Mouse (Mus musculus): ENCODE data around the gene Pik3c2a. TPM values are rescaled to one million over a fixed set of nuclear protein-coding genes. Genes with fewer than 3 reads are reported as not detected.

Gene Pik3c2a
- polyA plus RNA-seq, 1 experiment from 2014 or later: 16.4 TPM

DNA sequence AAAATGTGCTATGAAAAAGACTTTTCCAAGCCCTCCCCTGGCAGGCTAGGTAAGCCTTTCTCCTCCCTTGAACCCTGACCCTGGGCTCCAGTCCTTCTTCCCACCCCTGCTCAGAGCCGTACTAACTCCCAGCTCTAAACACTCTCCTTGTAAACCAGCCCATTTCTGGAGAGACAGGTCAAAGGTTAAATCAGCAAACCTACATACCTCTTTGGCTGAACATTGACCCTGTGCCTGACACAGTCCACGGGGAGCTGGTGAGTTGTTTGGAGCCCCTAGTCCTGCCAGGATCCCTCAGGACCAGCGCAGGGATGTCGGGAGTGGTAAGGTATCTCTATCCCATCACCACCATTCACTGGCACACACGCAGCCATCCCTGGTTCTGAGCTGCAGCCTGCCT is 150.9 kb downstream of the Pik3c2a start:
- Histone ChIP-seq H3K9ac (replicated peaks) (no peak overlapping the region), H3K4me1 (no peaks in the 10 kb centered on the region), H3K36me3 (no peaks in the 10 kb centered on the region), H3K27me3 (replicated peaks) (no peaks in the 10 kb centered on the region), H3K4me3 (replicated peaks) (no peak overlapping the region), H3K4me2 (no peak overlapping the region), H3K9me3 (replicated peaks) (no peaks in the 10 kb centered on the region), H3K27ac (replicated peaks) (no peak overlapping the region)
- no peak for ATAC-seq (ENCODE audit: low FRiP score)
- WGBS: 61% methylated on average over 5 of the region's 5 CpGs

DNA sequence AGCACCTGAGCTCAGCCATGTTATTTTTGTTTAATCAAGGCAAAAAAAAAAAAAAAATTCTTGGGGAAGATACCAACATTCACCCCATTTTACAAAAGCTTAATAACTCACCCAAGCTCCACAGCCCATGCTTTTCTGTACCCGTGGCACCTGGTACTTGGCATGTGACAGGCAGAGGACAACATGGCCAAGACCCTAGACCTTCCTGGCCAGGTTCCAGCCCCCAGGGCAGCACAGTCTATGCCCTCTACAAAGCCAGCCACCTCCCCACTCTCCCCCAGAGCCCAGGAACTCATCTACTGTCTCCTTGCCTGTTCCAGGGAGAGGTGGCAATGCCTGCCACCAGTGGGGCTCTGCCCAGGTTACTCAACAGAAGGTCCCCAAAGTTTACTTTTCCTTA is 152.7 kb downstream of the Pik3c2a start:
- no peak for ATAC-seq (ENCODE audit: low FRiP score)

DNA sequence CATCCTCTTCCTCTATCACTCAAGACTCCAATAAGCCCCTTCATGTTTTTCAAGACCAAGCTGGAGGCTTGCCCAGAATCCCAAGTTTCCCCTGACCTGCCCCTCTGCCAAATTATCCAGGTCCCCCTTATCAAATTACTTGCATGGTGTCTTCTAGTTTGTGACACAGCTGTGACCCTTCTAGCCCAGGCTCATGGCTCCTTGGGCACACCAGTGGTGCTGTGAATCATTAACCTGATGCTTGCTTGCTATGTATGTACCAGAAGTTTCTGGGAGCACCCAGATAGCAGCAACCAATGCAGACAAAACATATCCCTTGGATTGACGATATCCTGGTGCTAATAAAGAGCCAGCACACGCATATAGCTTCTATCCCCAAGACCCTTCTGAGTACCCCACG is 154.3 kb downstream of the Pik3c2a start:
- Histone ChIP-seq H3K4me1 (no peaks in the 10 kb centered on the region), H3K9ac (replicated peaks) (no peak overlapping the region), H3K27ac (replicated peaks) (no peak overlapping the region), H3K27me3 (replicated peaks) (no peaks in the 10 kb centered on the region), H3K4me2 (no peak overlapping the region), H3K36me3 (no peaks in the 10 kb centered on the region), H3K9me3 (replicated peaks) (no peaks in the 10 kb centered on the region), H3K4me3 (replicated peaks) (no peak overlapping the region)
- ATAC-seq (ENCODE audit: low FRiP score): no peak
- 81% methylated on average over 3 of the region's 3 CpGs for WGBS

More for the DNA sequence above, 152.7 kb downstream of the Pik3c2a start:
- Histone ChIP-seq H3K36me3 (no peaks in the 10 kb centered on the region), H3K9ac (replicated peaks) (no peak overlapping the region), H3K9me3 (replicated peaks) (no peaks in the 10 kb centered on the region), H3K4me2 (no peak overlapping the region), H3K27me3 (replicated peaks) (no peaks in the 10 kb centered on the region), H3K27ac (replicated peaks) (no peak overlapping the region), H3K4me3 (replicated peaks) (no peak overlapping the region), H3K4me1 (no peaks in the 10 kb centered on the region)
- 73% methylated on average over 1 of the region's 1 CpGs for WGBS

DNA sequence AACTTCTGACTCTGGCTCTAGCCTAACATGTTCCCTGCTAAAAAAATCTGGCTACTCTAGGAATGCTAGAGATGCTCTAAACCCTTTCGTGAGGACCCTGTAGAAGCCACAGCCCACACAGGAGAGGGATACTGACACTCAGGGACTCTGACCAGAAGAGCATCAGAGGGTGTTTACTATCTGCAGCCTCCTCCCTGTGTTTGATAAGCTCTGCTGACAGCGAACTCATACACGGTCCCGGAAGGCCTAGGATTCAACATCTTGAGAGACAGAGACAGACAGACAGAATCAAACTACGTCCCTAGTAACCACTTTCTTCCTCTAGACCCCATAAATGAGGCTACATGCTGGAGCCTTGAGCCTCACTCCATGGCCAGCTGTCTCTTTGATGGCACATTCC is 155.3 kb downstream of the Pik3c2a start:
- Histone ChIP-seq H3K36me3 (no peaks in the 10 kb centered on the region), H3K4me2 (no peak overlapping the region), H3K4me1 (peaks cover 6% of the 10 kb centered on the region; the same call in 1 of the 2 replicates), H3K4me3 (replicated peaks) (no peak overlapping the region), H3K9ac (replicated peaks) (no peak overlapping the region), H3K9me3 (replicated peaks) (no peaks in the 10 kb centered on the region), H3K27ac (replicated peaks) (no peak overlapping the region), H3K27me3 (replicated peaks) (no peaks in the 10 kb centered on the region)
- no peak for ATAC-seq (ENCODE audit: low FRiP score)
- WGBS: 84% methylated on average over 5 of the region's 5 CpGs

Other genes with a start within 250 kb of the Pik3c2a start
- gene Plekha7, start 135.1 kb downstream of the Pik3c2a start, polyA plus RNA-seq (2015; fragmentation: Nextera tagmentation; extraction: Ambion mirVana): 5.4 and 12.8 TPM in 2 replicates
- 511 and 555 TPM in 2 replicates for gene Rps13, start 109.3 kb downstream of the Pik3c2a start, polyA plus RNA-seq (2015; fragmentation: Nextera tagmentation; extraction: Ambion mirVana)
- 25.0 and 29.8 TPM in 2 replicates for gene Nucb2, start 60.9 kb upstream of the Pik3c2a start, polyA plus RNA-seq (2015; fragmentation: Nextera tagmentation; extraction: Ambion mirVana)